Mouse (Mus musculus): ENCODE results near the gene Pnkp.

The Pnkp gene

DNA sequence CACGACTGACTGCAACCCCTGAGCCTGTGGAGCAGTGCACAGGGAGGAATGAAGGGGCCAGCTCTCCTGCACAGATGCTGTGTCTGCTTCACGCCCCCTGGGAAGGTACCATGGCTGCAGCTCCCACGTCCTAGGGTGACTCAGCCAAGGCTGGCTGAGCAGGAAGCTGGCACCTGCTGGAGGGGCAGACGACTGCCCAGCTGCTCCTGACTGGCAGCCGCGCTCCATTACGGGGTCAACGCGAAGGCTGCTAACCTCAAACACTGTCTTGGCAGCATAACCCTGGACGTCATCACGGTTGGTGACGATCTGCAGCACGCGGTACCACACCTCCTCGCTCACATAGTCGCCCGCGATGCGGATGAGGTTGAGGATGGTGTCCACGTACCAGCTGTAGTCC lies 48.5 kb downstream of the Pnkp start:
- no peak for DNase-seq (ENCODE audit: low read depth, low spot score)

DNA sequence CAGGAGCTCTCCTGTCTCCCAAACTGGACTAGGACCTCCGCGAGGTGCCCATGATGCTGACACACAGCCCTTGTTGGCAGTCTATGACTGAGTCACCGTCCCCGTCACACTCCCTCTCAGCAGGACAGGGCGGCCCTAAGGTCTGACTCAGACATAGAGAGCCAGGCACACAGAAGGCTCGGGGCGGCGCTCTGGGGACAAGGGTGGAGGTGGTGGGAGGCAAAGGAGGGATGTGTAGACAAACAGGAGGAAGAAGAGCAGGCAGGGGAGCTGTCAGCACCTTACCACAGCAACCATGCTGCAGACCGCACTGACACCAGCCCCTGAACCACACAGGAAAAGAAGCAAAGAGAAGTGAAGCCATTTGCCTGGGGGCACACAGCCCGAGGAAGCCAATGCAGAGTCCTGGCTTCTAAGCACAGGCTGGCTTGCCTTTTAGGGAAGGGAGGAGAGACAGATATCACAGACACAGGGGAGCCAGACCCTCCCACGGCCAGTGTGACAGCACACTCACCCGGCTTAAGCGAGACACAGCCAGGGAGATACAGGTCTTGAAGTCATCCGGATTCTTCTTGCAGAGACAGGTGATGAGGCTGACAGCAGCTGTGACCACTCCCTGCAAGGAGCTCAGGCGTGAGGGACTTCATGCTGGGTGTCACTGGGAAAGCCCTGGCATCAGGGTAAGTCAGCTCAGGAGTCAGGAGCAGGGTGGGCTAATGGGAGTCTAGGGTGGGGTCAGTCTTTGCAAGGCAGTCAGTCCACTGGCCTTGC lies 52.0 kb downstream of the Pnkp start:
- DNase-seq (ENCODE audit: low read depth, low spot score) = no peak

Data from mesoderm, embryonic 11.5 days (tissue).